Mouse (Mus musculus): ENCODE measurements around the gene Taf3. TPM values are rescaled to one million over a fixed set of nuclear protein-coding genes. Genes with fewer than 3 reads are reported as not detected.

The Taf3 gene
- polyA plus RNA-seq, 1 experiment from 2014 or later: 18.6 TPM

DNA sequence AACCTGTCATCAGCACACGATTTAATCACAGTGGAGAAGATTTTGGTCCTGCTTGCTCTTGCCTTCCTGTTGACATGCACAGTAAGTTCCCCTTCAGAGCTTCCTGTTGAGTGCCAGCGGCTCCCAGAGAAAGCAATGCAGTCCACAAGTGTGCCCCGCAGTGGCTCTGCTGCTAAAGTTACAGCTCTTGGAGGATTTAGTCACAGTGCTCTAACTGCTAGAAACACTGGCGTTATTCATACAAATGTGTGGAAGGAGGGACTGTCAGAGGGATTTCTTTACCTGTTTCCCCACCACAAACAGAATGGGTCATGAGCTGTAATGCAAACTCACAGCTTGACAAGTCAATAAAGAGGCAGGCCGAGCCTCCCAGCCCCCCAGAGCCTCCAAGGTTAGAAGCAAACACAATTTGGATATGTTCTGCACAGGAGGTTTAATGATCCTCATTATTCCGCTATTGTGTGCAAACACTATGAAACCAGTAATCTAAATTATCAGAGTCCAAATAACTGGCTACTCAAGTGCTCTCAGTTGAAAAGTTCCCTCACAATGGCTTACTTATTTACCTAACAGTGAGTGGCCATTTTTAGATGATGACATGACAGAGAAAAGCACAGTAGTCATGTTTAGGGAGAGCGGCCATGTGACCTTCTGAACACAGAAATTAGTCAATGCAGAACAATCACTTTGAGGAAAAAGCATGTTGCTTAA lies 122.0 kb downstream of the Taf3 start:
- Histone ChIP-seq H3K4me1 (replicated peaks; ENCODE audit: control insufficient read depth, insufficient read depth, low read length) (0 out of 2 replicates have a peak, but pooled peaks cover 2% of the 10 kb centered on the region), H3K27me3 (replicated peaks; ENCODE audit: control insufficient read depth, insufficient read depth, low read length) (no peaks in the 10 kb centered on the region), H3K4me2 (peak overlapping the region; percentile 8; the same call in 1 of the 2 replicates), H3K36me3 (ENCODE audit: control insufficient read depth, insufficient read depth, low read length) (no peaks in the 10 kb centered on the region; the same call in 1 of the 2 replicates), H3K9ac (ENCODE audit: low read depth, low read length) (no peak overlapping the region), H3K4me3 (ENCODE audit: low read depth, low read length) (no peak overlapping the region), H3K27ac (ENCODE audit: low read depth, low read length) (peak overlapping the region; percentile 39), H3K9me3 (ENCODE audit: control insufficient read depth, low read length) (no peaks in the 10 kb centered on the region)
- ATAC-seq (replicated peaks; ENCODE audit: low FRiP score): peak; percentile 49
- no peak for DNase-seq (ENCODE audit: low spot score)
- WGBS: 47% methylated on average over 7 of the region's 7 CpGs

GRCm38 (mm10) chr2:9918691-9919471 lies 129.5 kb downstream of the Taf3 start:
- Histone ChIP-seq H3K27me3 (replicated peaks; ENCODE audit: control insufficient read depth, insufficient read depth, low read length) (no peaks in the 10 kb centered on the region), H3K4me1 (replicated peaks; ENCODE audit: control insufficient read depth, insufficient read depth, low read length) (no peaks in the 10 kb centered on the region), H3K4me3 (ENCODE audit: low read depth, low read length) (no peak overlapping the region), H3K4me2 (no peak overlapping the region), H3K9ac (ENCODE audit: low read depth, low read length) (no peak overlapping the region), H3K27ac (ENCODE audit: low read depth, low read length) (peak overlapping the region; percentile 26; the same call in 1 of the 2 replicates), H3K36me3 (ENCODE audit: control insufficient read depth, insufficient read depth, low read length) (peaks cover 8% of the 10 kb centered on the region; the same call in 1 of the 2 replicates), H3K9me3 (ENCODE audit: control insufficient read depth, low read length) (no peaks in the 10 kb centered on the region)
- WGBS: 79% methylated on average over 17 of the region's 17 CpGs
- DNase-seq (ENCODE audit: low spot score) (no peak), ATAC-seq (replicated peaks; ENCODE audit: low FRiP score) (peak; percentile 61)

- no peaks in the 10 kb centered on the region for H3K4me1 ChIP-seq (replicated peaks; ENCODE audit: control insufficient read depth, insufficient read depth, low read length)
- no peaks in the 10 kb centered on the region for H3K27me3 ChIP-seq (replicated peaks; ENCODE audit: control insufficient read depth, insufficient read depth, low read length)
- H3K27ac ChIP-seq (ENCODE audit: low read depth, low read length): no peak overlapping the region
- H3K36me3 ChIP-seq (ENCODE audit: control insufficient read depth, insufficient read depth, low read length): peaks cover 8% of the 10 kb centered on the region; the same call in 1 of the 2 replicates
- no peak overlapping the region for H3K4me3 ChIP-seq (ENCODE audit: low read depth, low read length)
- H3K4me2 ChIP-seq: no peak overlapping the region
- DNase-seq (ENCODE audit: low spot score): no peak
- WGBS: 85% methylated on average over 9 of the region's 9 CpGs
- no peak overlapping the region for H3K9ac ChIP-seq (ENCODE audit: low read depth, low read length)
- no peak for ATAC-seq (replicated peaks; ENCODE audit: low FRiP score)
- no peaks in the 10 kb centered on the region for H3K9me3 ChIP-seq (ENCODE audit: control insufficient read depth, low read length)
Observed at GRCm38 (mm10) chr2:9917602-9918001, 130.8 kb downstream of the Taf3 start.

GRCm38 (mm10) chr2:9905995-9906394 lies 142.4 kb downstream of the Taf3 start:
- no peak overlapping the region for H3K27ac ChIP-seq (ENCODE audit: low read depth, low read length)
- H3K4me2 ChIP-seq: peak overlapping the region; percentile 62
- WGBS: 1% methylated on average over 11 of the region's 11 CpGs
- H3K27me3 ChIP-seq (replicated peaks; ENCODE audit: control insufficient read depth, insufficient read depth, low read length): no peaks in the 10 kb centered on the region
- ATAC-seq (replicated peaks; ENCODE audit: low FRiP score) (peak; percentile 76), DNase-seq (ENCODE audit: low spot score) (no peak)
- H3K9ac ChIP-seq (ENCODE audit: low read depth, low read length): no peak overlapping the region; the same call in 1 of the 2 replicates
- H3K9me3 ChIP-seq (ENCODE audit: control insufficient read depth, low read length): no peaks in the 10 kb centered on the region
- 0 out of 2 replicates have a peak, but pooled peaks cover 6% of the 10 kb centered on the region for H3K4me1 ChIP-seq (replicated peaks; ENCODE audit: control insufficient read depth, insufficient read depth, low read length)
- peak overlapping the region; percentile 28 for H3K4me3 ChIP-seq (ENCODE audit: low read depth, low read length)
- H3K36me3 ChIP-seq (ENCODE audit: control insufficient read depth, insufficient read depth, low read length): no peaks in the 10 kb centered on the region

GRCm38 (mm10) chr2:9903854-9904560 lies 144.4 kb downstream of the Taf3 start:
- Histone ChIP-seq H3K4me1 (replicated peaks; ENCODE audit: control insufficient read depth, insufficient read depth, low read length) (0 out of 2 replicates have a peak, but pooled peaks cover 6% of the 10 kb centered on the region), H3K4me2 (no peak overlapping the region), H3K9ac (ENCODE audit: low read depth, low read length) (no peak overlapping the region), H3K36me3 (ENCODE audit: control insufficient read depth, insufficient read depth, low read length) (no peaks in the 10 kb centered on the region), H3K27ac (ENCODE audit: low read depth, low read length) (no peak overlapping the region), H3K27me3 (replicated peaks; ENCODE audit: control insufficient read depth, insufficient read depth, low read length) (peaks cover 11% of the 10 kb centered on the region), H3K9me3 (ENCODE audit: control insufficient read depth, low read length) (no peaks in the 10 kb centered on the region), H3K4me3 (ENCODE audit: low read depth, low read length) (no peak overlapping the region)
- ATAC-seq (replicated peaks; ENCODE audit: low FRiP score): peak; percentile 29; the same call in 1 of the 2 replicates
- no peak for DNase-seq (ENCODE audit: low spot score)
- 44% methylated on average over 14 of the region's 14 CpGs for WGBS

GRCm38 (mm10) chr2:9897846-9898245 lies 150.6 kb downstream of the Taf3 start:
- no peaks in the 10 kb centered on the region for H3K9me3 ChIP-seq (ENCODE audit: control insufficient read depth, low read length)
- no peaks in the 10 kb centered on the region for H3K4me1 ChIP-seq (replicated peaks; ENCODE audit: control insufficient read depth, insufficient read depth, low read length)
- H3K9ac ChIP-seq (ENCODE audit: low read depth, low read length): no peak overlapping the region
- no peak overlapping the region for H3K4me3 ChIP-seq (ENCODE audit: low read depth, low read length)
- no peak for ATAC-seq (replicated peaks; ENCODE audit: low FRiP score)
- peaks cover 72% of the 10 kb centered on the region for H3K27me3 ChIP-seq (replicated peaks; ENCODE audit: control insufficient read depth, insufficient read depth, low read length)
- H3K27ac ChIP-seq (ENCODE audit: low read depth, low read length): no peak overlapping the region
- no peak overlapping the region for H3K4me2 ChIP-seq
- H3K36me3 ChIP-seq (ENCODE audit: control insufficient read depth, insufficient read depth, low read length): no peaks in the 10 kb centered on the region
- no peak for DNase-seq (ENCODE audit: low spot score)
- 22% methylated on average over 8 of the region's 8 CpGs for WGBS

- DNase-seq (ENCODE audit: low spot score) (no peak), ATAC-seq (replicated peaks; ENCODE audit: low FRiP score) (no peak)
- Histone ChIP-seq H3K9ac (ENCODE audit: low read depth, low read length) (no peak overlapping the region), H3K36me3 (ENCODE audit: control insufficient read depth, insufficient read depth, low read length) (no peaks in the 10 kb centered on the region), H3K4me3 (ENCODE audit: low read depth, low read length) (no peak overlapping the region; the same call in 1 of the 2 replicates), H3K27me3 (replicated peaks; ENCODE audit: control insufficient read depth, insufficient read depth, low read length) (peaks cover 84% of the 10 kb centered on the region), H3K4me2 (peak overlapping the region; percentile 35), H3K27ac (ENCODE audit: low read depth, low read length) (no peak overlapping the region), H3K4me1 (replicated peaks; ENCODE audit: control insufficient read depth, insufficient read depth, low read length) (no peaks in the 10 kb centered on the region), H3K9me3 (ENCODE audit: control insufficient read depth, low read length) (no peaks in the 10 kb centered on the region)
- 2% methylated on average over 22 of the region's 22 CpGs for WGBS
Observed at GRCm38 (mm10) chr2:9896097-9896770, 152.2 kb downstream of the Taf3 start.
